Mouse (Mus musculus): Measurements from ENCODE around the gene Ilk. TPM values are rescaled to one million over a fixed set of nuclear protein-coding genes. Genes with fewer than 3 reads are reported as not detected.
"Not testable (repeated sequence)": the region's sequence is repeated elsewhere in the genome, so short reads cannot be mapped to it uniquely, and the experiment has no call there.

Gene Ilk
- polyA plus RNA-seq, 1 experiment from 2014 or later: 384 TPM

GRCm38 (mm10) chr7:105743246-105743925 lies 7.0 kb downstream of the Ilk start:
- peak overlapping the region; percentile 92 for H3K4me2 ChIP-seq
- peak overlapping the region; percentile 79 for H3K27ac ChIP-seq (ENCODE audit: poor library complexity, severe bottlenecking)
- not testable (repeated sequence) for H3K27me3 ChIP-seq (replicated peaks); H3K9me3 ChIP-seq (replicated peaks); ATAC-seq (ENCODE audit: insufficient number of reproducible peaks, low FRiP score)
- peak overlapping the region; percentile 98 for H3K9ac ChIP-seq
- peak overlapping the region; percentile 94 for H3K4me3 ChIP-seq
- WGBS: 33% methylated on average over 20 of the region's 20 CpGs
- peaks cover 60% of the 10 kb centered on the region for H3K36me3 ChIP-seq
- peaks cover 30% of the 10 kb centered on the region for H3K4me1 ChIP-seq (replicated peaks)

GRCm38 (mm10) chr7:105743926-105744590 lies 7.7 kb downstream of the Ilk start, which contains the start of gene Taf10:
Taf10 (minus strand) TSS chr7:105744361.
- H3K9ac ChIP-seq: peak within 1 kb of the TSS; percentile 98
- H3K4me2 ChIP-seq: peak within 1 kb of the TSS; percentile 92
- no peaks in the 10 kb centered on the region for H3K9me3 ChIP-seq (replicated peaks)
- peaks cover 67% of the 10 kb centered on the region for H3K36me3 ChIP-seq
- WGBS: under 1% methylated on average over 65 of the region's 67 CpGs
- peaks cover 25% of the 10 kb centered on the region for H3K4me1 ChIP-seq (replicated peaks)
- H3K4me3 ChIP-seq: peak within 1 kb of the TSS; percentile 94
- peak; percentile 95 for ATAC-seq (ENCODE audit: insufficient number of reproducible peaks, low FRiP score)
- H3K27ac ChIP-seq (ENCODE audit: poor library complexity, severe bottlenecking): peak within 1 kb of the TSS; percentile 79
- no peaks in the 10 kb centered on the region for H3K27me3 ChIP-seq (replicated peaks)

GRCm38 (mm10) chr7:105747776-105748175 lies 11.4 kb downstream of the Ilk start:
- Histone ChIP-seq H3K9ac (no peak overlapping the region), H3K4me3 (no peak overlapping the region), H3K9me3 (replicated peaks) (no peaks in the 10 kb centered on the region), H3K27me3 (replicated peaks) (no peaks in the 10 kb centered on the region), H3K27ac (ENCODE audit: poor library complexity, severe bottlenecking) (no peak overlapping the region), H3K36me3 (peaks cover 47% of the 10 kb centered on the region), H3K4me2 (no peak overlapping the region), H3K4me1 (replicated peaks) (peaks cover 18% of the 10 kb centered on the region)
- 75% methylated on average over 2 of the region's 2 CpGs for WGBS
- no peak for ATAC-seq (ENCODE audit: insufficient number of reproducible peaks, low FRiP score)

- peak within 1 kb of the TSS; percentile 77 for H3K4me3 ChIP-seq
- H3K36me3 ChIP-seq: peaks cover 65% of the 10 kb centered on the region
- peaks cover 10% of the 10 kb centered on the region for H3K4me1 ChIP-seq (replicated peaks)
- ATAC-seq (ENCODE audit: insufficient number of reproducible peaks, low FRiP score): peak; percentile 93
- 16% methylated on average over 20 of the region's 20 CpGs for WGBS
- H3K27me3 ChIP-seq (replicated peaks): no peaks in the 10 kb centered on the region
- peak within 1 kb of the TSS; percentile 86 for H3K4me2 ChIP-seq
- 0 out of 2 replicates have a peak within 1 kb of the TSS, but pooled peaks have one; percentile 6 for H3K27ac ChIP-seq (ENCODE audit: poor library complexity, severe bottlenecking)
- H3K9me3 ChIP-seq (replicated peaks): no peaks in the 10 kb centered on the region
- H3K9ac ChIP-seq: peak within 1 kb of the TSS; percentile 89
Observed at GRCm38 (mm10) chr7:105751491-105752433, 15.4 kb downstream of the Ilk start, which contains the start of gene Tpp1. Tpp1 (minus strand) TSS chr7:105752235.

GRCm38 (mm10) chr7:105752716-105753115 lies 16.3 kb downstream of the Ilk start:
- Histone ChIP-seq H3K9ac (no peak overlapping the region), H3K4me1 (replicated peaks) (peaks cover 10% of the 10 kb centered on the region), H3K27ac (ENCODE audit: poor library complexity, severe bottlenecking) (no peak overlapping the region), H3K36me3 (peaks cover 65% of the 10 kb centered on the region), H3K9me3 (replicated peaks) (no peaks in the 10 kb centered on the region), H3K4me2 (no peak overlapping the region), H3K4me3 (no peak overlapping the region), H3K27me3 (replicated peaks) (no peaks in the 10 kb centered on the region)
- peak; percentile 3; the same call in 1 of the 2 replicates for ATAC-seq (ENCODE audit: insufficient number of reproducible peaks, low FRiP score)
- 76% methylated on average over 2 of the region's 2 CpGs for WGBS

- no peak overlapping the region for H3K27ac ChIP-seq (ENCODE audit: poor library complexity, severe bottlenecking)
- H3K4me3 ChIP-seq: no peak overlapping the region
- H3K9me3 ChIP-seq (replicated peaks): no peaks in the 10 kb centered on the region
- H3K4me2 ChIP-seq: no peak overlapping the region
- peaks cover 10% of the 10 kb centered on the region for H3K4me1 ChIP-seq (replicated peaks)
- H3K9ac ChIP-seq: no peak overlapping the region
- no peak for ATAC-seq (ENCODE audit: insufficient number of reproducible peaks, low FRiP score)
- H3K27me3 ChIP-seq (replicated peaks): no peaks in the 10 kb centered on the region
- H3K36me3 ChIP-seq: peaks cover 65% of the 10 kb centered on the region
- WGBS: 82% methylated on average over 10 of the region's 10 CpGs
Observed at GRCm38 (mm10) chr7:105753281-105753680, 16.9 kb downstream of the Ilk start.

- H3K36me3 ChIP-seq: peaks cover 71% of the 10 kb centered on the region
- WGBS: 24% methylated on average over 51 of the region's 51 CpGs
- no peaks in the 10 kb centered on the region for H3K9me3 ChIP-seq (replicated peaks)
- peak overlapping the region; percentile 43 for H3K4me3 ChIP-seq
- peaks cover 9% of the 10 kb centered on the region; the same call in 1 of the 2 replicates for H3K4me1 ChIP-seq (replicated peaks)
- H3K27ac ChIP-seq (ENCODE audit: poor library complexity, severe bottlenecking): no peak overlapping the region
- peaks cover 34% of the 10 kb centered on the region for H3K27me3 ChIP-seq (replicated peaks)
- peak overlapping the region; percentile 30; the same call in 1 of the 2 replicates for H3K9ac ChIP-seq
- ATAC-seq (ENCODE audit: insufficient number of reproducible peaks, low FRiP score): 0 out of 2 replicates have a peak, but pooled peaks have one; percentile 18
- H3K4me2 ChIP-seq: peak overlapping the region; percentile 81
Observed at GRCm38 (mm10) chr7:105761813-105762484, 25.6 kb downstream of the Ilk start.

DNA sequence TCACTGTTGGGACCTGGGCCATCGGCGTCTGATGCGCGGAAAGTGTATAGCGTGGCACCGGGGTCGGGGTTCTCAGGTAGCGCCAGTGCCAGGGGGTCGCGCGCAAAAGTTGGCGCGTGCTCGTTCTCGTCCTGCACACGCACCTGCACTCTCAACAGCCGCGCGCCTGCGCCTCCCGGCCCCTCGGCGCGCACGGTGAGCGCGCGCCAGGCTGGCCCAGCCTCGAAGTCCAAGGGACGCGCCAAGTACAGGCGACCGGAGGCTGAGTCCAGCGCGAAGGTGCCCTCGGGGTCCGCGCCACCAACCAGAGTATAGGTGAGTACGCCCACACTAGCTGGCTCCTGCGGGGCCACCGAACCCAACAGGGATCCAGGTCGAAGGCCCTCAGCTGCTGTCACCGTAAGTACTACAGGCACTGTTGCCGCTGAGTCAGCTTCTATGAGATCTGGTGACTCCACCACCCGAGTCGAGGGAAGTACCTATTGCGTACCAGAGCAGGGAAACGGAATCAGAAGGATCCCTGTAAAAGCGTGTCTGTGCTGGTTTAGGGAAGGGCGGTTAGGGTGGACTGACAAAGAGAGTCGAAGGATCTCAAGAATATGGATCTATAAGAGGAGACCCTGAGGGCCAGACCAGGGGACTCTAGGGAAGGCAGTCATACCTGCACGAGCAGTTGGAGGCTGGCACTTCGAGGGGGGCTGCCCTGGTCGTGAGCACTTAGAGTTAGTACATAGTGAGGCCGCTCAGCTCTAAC lies 26.3 kb downstream of the Ilk start:
- ATAC-seq (ENCODE audit: insufficient number of reproducible peaks, low FRiP score): 0 out of 2 replicates have a peak, but pooled peaks have one; percentile 10
- Histone ChIP-seq H3K9ac (peak overlapping the region; percentile 30; the same call in 1 of the 2 replicates), H3K27ac (ENCODE audit: poor library complexity, severe bottlenecking) (no peak overlapping the region), H3K27me3 (replicated peaks) (peaks cover 34% of the 10 kb centered on the region), H3K9me3 (replicated peaks) (no peaks in the 10 kb centered on the region), H3K4me1 (replicated peaks) (peaks cover 11% of the 10 kb centered on the region), H3K36me3 (peaks cover 64% of the 10 kb centered on the region), H3K4me3 (peak overlapping the region; percentile 43), H3K4me2 (peak overlapping the region; percentile 81)
- WGBS: 29% methylated on average over 55 of the region's 55 CpGs

DNA sequence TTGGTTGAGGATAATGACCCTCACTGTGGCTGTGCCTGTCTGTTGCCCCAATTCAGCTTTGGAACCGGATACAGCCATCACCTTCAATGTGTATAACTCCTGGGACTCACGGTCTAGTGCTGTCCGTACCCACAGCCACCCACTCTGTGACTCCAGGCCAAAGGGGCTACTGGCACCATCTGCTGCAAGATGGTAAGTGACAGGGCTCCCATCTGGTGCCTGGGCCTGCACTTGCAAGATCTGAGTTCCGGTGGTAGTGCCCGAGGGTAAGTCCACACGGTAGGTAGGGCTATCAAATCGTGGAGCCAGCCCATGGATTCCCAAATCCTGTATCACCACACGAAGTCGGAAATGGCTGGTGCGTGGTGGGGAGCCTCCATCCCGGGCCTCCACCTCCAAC lies 27.9 kb downstream of the Ilk start:
- Histone ChIP-seq H3K4me1 (replicated peaks) (peaks cover 23% of the 10 kb centered on the region), H3K27ac (ENCODE audit: poor library complexity, severe bottlenecking) (no peak overlapping the region), H3K4me3 (no peak overlapping the region), H3K4me2 (no peak overlapping the region), H3K36me3 (peaks cover 49% of the 10 kb centered on the region), H3K9ac (no peak overlapping the region), H3K9me3 (replicated peaks) (no peaks in the 10 kb centered on the region), H3K27me3 (replicated peaks) (peaks cover 34% of the 10 kb centered on the region)
- ATAC-seq (ENCODE audit: insufficient number of reproducible peaks, low FRiP score): no peak
- 86% methylated on average over 11 of the region's 11 CpGs for WGBS

DNA sequence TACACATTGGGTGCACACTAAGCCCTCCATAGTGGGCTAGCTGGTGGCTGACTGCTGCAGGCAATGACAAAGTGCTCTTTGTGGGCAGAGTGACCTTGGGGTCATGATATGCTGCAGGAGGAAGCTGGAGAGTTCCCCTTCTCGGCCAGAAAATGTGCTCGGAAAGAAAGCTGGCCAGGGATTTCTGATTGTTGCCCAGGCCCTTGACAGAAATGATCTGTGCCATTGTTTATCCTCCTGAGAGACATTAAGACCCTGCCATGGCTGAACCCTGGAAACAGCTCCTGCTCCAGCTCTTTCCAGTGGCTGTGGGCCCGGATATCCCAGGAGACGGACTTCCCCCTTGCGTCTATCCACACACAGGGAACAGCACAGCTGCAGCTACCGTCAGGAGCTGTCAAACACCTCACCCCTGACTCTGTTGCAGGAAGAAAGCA lies 31.4 kb downstream of the Ilk start:
- Histone ChIP-seq H3K4me3 (no peak overlapping the region), H3K27me3 (replicated peaks) (peaks cover 20% of the 10 kb centered on the region), H3K4me1 (replicated peaks) (peaks cover 21% of the 10 kb centered on the region), H3K4me2 (no peak overlapping the region), H3K9ac (no peak overlapping the region), H3K9me3 (replicated peaks) (no peaks in the 10 kb centered on the region), H3K36me3 (peaks cover 57% of the 10 kb centered on the region), H3K27ac (ENCODE audit: poor library complexity, severe bottlenecking) (peak overlapping the region; percentile 71)
- WGBS: 24% methylated on average over 6 of the region's 6 CpGs
- no peak for ATAC-seq (ENCODE audit: insufficient number of reproducible peaks, low FRiP score)
